ENCODE assay signal across 10 mouse cellular contexts in genomic region chr10:81341333-81341949, GRCm38 (mm10). TPM values are rescaled to one million over a fixed set of nuclear protein-coding genes. Genes with fewer than 3 reads are reported as not detected.
DNase-seq lines count a peak whose midpoint lies in the region; ATAC-seq lines count a peak whose summit lies in the region.
"Had no signal": no experiment of that assay in that cellular context is flagged by ENCODE, and none has a peak within 500 bp of the region (broad histone marks: within the 10 kb centered on the region; RNA-seq: fewer than 3 reads in every experiment).

No protein-coding gene starts in this region.

- H3K27ac ChIP-seq in kidney, embryonic 16.5 days (ENCODE audit: low read length) = no peak overlapping the region
- H3K27ac ChIP-seq: embryonic facial prominence, embryonic 15.5 days; limb, embryonic 15.5 days had no signal

- peaks cover 10% of the 10 kb centered on the region for H3K4me1 ChIP-seq in kidney, embryonic 16.5 days (ENCODE audit: insufficient read depth, low read length)

- peak; percentile 49 for DNase-seq in kidney, adult 11 months
- peak; percentile 87 for DNase-seq in CD4-positive, CD25-positive, alpha-beta regulatory T cell, adult 2 months (ENCODE audit: low read depth, low spot score)
- peak; percentile 68 for DNase-seq in embryo, embryonic 9.5 days (ENCODE audit: extremely low spot score)
- DNase-seq in kidney, postnatal 4 days = peak; percentile 88 to 90
- no peak for DNase-seq in frontal cortex, postnatal 14 days (ENCODE audit: low spot score in 2 of 2)

- no peaks in the 10 kb centered on the region for H3K36me3 ChIP-seq in kidney, embryonic 16.5 days (ENCODE audit: insufficient read depth, low read length)

- no peak overlapping the region for H3K9ac ChIP-seq in kidney, embryonic 16.5 days (replicated peaks; ENCODE audit: low read length)
- H3K9ac ChIP-seq: embryonic facial prominence, embryonic 15.5 days; limb, embryonic 15.5 days had no signal

- H3K27me3 ChIP-seq in kidney, embryonic 16.5 days (ENCODE audit: insufficient read depth, low read length) = peaks cover 37% of the 10 kb centered on the region

- WGBS in kidney, embryonic 16.5 days = 36% methylated on average over 16 of the region's 16 CpGs

- no peak overlapping the region for H3K4me2 ChIP-seq in kidney, embryonic 16.5 days (replicated peaks; ENCODE audit: low read depth, low read length)
- H3K4me2 ChIP-seq: embryonic facial prominence, embryonic 15.5 days; limb, embryonic 15.5 days had no signal

- H3K4me3 ChIP-seq in kidney, embryonic 16.5 days (ENCODE audit: low read length) = no peak overlapping the region
- H3K4me3 ChIP-seq: embryonic facial prominence, embryonic 15.5 days; limb, embryonic 15.5 days had no signal

- no peaks in the 10 kb centered on the region for H3K9me3 ChIP-seq in kidney, embryonic 16.5 days (ENCODE audit: low read length)
- H3K9me3 ChIP-seq: embryonic facial prominence, embryonic 15.5 days; limb, embryonic 15.5 days had no signal

- no peak for ATAC-seq in kidney, embryonic 16.5 days (ENCODE audit: low FRiP score, low TSS enrichment)
- peak; percentile 51 for ATAC-seq in activated CD4-positive, CD25-positive, alpha-beta regulatory T cell, adult 4 months
- ATAC-seq in neutrophil, adult 5-6 weeks (ENCODE audit: extremely low read depth, insufficient number of reproducible peaks, low FRiP score, poor library complexity, severe bottlenecking) = peak; percentile 47

RNA-seq across cellular contexts. Expression of gene Gipc3, which starts 1.6 kb away (rescaled TPM):
- polyA plus RNA-seq in kidney, embryonic 16.5 days (2015; fragmentation: Nextera tagmentation; extraction: Ambion mirVana) = 0.09 TPM in 2 replicates
- not detected for polyA plus RNA-seq in activated CD4-positive, CD25-positive, alpha-beta regulatory T cell, adult 4 months (2017; shearing (Covaris generic))
- 0.25 TPM in 1 of 2 replicates, not detected in the other for total RNA-seq in neutrophil, adult 5-6 weeks (2017)

RNA-seq across cellular contexts. Expression of gene Hmg20b, which starts 8.8 kb away (rescaled TPM):
- 90.6 and 94.5 TPM in 2 replicates for polyA plus RNA-seq in kidney, embryonic 16.5 days (2015; fragmentation: Nextera tagmentation; extraction: Ambion mirVana)
- 10 to 100 TPM; 18.7 to 20.6 TPM for polyA plus RNA-seq in activated CD4-positive, CD25-positive, alpha-beta regulatory T cell, adult 4 months (2017; shearing (Covaris generic))
- 30.3 and 36.5 TPM in 2 replicates for total RNA-seq in neutrophil, adult 5-6 weeks (2017)

RNA-seq across cellular contexts. Expression of gene Tbxa2r, which starts 12.9 kb away (rescaled TPM):
- polyA plus RNA-seq in kidney, embryonic 16.5 days (2015; fragmentation: Nextera tagmentation; extraction: Ambion mirVana) = 19.7 and 20.2 TPM in 2 replicates
- 10 to 100 TPM; 20.9 to 21.4 TPM for polyA plus RNA-seq in activated CD4-positive, CD25-positive, alpha-beta regulatory T cell, adult 4 months (2017; shearing (Covaris generic))
- 4.1 and 5.6 TPM in 2 replicates for total RNA-seq in neutrophil, adult 5-6 weeks (2017)

RNA-seq across cellular contexts. Expression of gene Mfsd12, which starts 15.8 kb away (rescaled TPM):
- polyA plus RNA-seq in kidney, embryonic 16.5 days (2015; fragmentation: Nextera tagmentation; extraction: Ambion mirVana) = 9.8 and 12.5 TPM in 2 replicates
- 1 to 10 TPM; 1.2 TPM for polyA plus RNA-seq in activated CD4-positive, CD25-positive, alpha-beta regulatory T cell, adult 4 months (2017; shearing (Covaris generic))
- 2.6 and 2.8 TPM in 2 replicates for total RNA-seq in neutrophil, adult 5-6 weeks (2017)

RNA-seq across cellular contexts. Expression of gene Cactin, which starts 20.5 kb away (rescaled TPM):
- 42.3 and 43.2 TPM in 2 replicates for polyA plus RNA-seq in kidney, embryonic 16.5 days (2015; fragmentation: Nextera tagmentation; extraction: Ambion mirVana)
- polyA plus RNA-seq in activated CD4-positive, CD25-positive, alpha-beta regulatory T cell, adult 4 months (2017; shearing (Covaris generic)) = 1 to 10 TPM; 5.1 to 5.7 TPM
- total RNA-seq in neutrophil, adult 5-6 weeks (2017) = 30.1 and 38.4 TPM in 2 replicates

Comparison
In these comparisons a context has a peak if more than half of its experiments do, and no peak if none do; other contexts are left out.
1. DNase-seq: peak in kidney, adult 11 months (single experiment), CD4-positive, CD25-positive, alpha-beta regulatory T cell, adult 2 months (single experiment), embryo, embryonic 9.5 days (single experiment) and kidney, postnatal 4 days (2 of 2); none in frontal cortex, postnatal 14 days (0 of 2).